ENCODE assay signal across 12 mouse cellular contexts in the genomic region with DNA sequence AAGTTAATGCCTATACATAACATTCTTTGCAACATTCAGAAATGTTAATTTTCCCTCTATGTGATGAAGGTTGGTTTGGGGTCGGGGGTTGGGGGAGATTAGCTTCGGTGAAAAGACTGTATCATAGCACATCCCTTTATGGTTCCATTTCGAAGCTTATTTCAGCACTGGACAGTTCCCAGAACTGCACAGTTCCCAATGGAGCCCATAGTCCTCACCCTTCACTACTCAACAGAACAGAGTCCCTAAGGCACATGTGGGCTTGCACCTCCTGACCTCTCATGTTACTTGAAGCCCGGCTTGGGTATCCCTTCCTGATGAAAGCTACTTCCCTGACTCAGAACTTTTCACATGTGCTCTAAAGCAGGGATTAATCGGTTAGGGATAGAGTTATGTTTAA.
DNase-seq lines count a peak whose midpoint lies in the region; ATAC-seq and TF ChIP-seq lines count a peak whose summit lies in the region.
"Had no signal": no experiment of that assay in that cellular context is flagged by ENCODE, and none has a peak within 500 bp of the region (broad histone marks: within the 10 kb centered on the region; RNA-seq: fewer than 3 reads in every experiment).

No protein-coding gene starts in this region.

- H3K9ac ChIP-seq in kidney, embryonic 14.5 days (ENCODE audit: low read depth, low read length) = no peak overlapping the region
- H3K9ac ChIP-seq in midbrain, postnatal 0 days (replicated peaks; ENCODE audit: low read length, poor library complexity, severe bottlenecking) = no peak overlapping the region
- no peak overlapping the region for H3K9ac ChIP-seq in midbrain, embryonic 16.5 days (ENCODE audit: low read depth, low read length)
- H3K9ac ChIP-seq: hindbrain, embryonic 15.5 days; limb, embryonic 12.5 days; lung, embryonic 15.5 days had no signal

- H3K4me1 ChIP-seq in kidney, embryonic 14.5 days (ENCODE audit: control insufficient read depth, insufficient read depth, low read length) = no peaks in the 10 kb centered on the region
- no peaks in the 10 kb centered on the region for H3K4me1 ChIP-seq in midbrain, postnatal 0 days (ENCODE audit: insufficient read depth, low read length)
- H3K4me1 ChIP-seq in midbrain, embryonic 16.5 days (ENCODE audit: control insufficient read depth, insufficient read depth, low read length) = no peaks in the 10 kb centered on the region
- H3K4me1 ChIP-seq: hindbrain, embryonic 15.5 days; limb, embryonic 12.5 days; lung, embryonic 15.5 days had no signal

- ATAC-seq in kidney, embryonic 14.5 days (ENCODE audit: low FRiP score, low TSS enrichment) = peak; percentile 75; the same call in 1 of the 2 replicates
- peak; percentile 38; the same call in 1 of the 2 replicates for ATAC-seq in midbrain, postnatal 0 days (ENCODE audit: low FRiP score)
- ATAC-seq in midbrain, embryonic 16.5 days = no peak

- H3K4me2 ChIP-seq in kidney, embryonic 14.5 days (replicated peaks; ENCODE audit: low read depth, low read length) = no peak overlapping the region
- H3K4me2 ChIP-seq in midbrain, postnatal 0 days (ENCODE audit: low read depth, low read length, poor library complexity, severe bottlenecking) = no peak overlapping the region
- H3K4me2 ChIP-seq in midbrain, embryonic 16.5 days (ENCODE audit: low read length) = no peak overlapping the region
- H3K4me2 ChIP-seq: hindbrain, embryonic 15.5 days; limb, embryonic 12.5 days; lung, embryonic 15.5 days had no signal

- no peaks in the 10 kb centered on the region for H3K27me3 ChIP-seq in kidney, embryonic 14.5 days (ENCODE audit: control insufficient read depth, insufficient read depth, low read length)
- H3K27me3 ChIP-seq in midbrain, postnatal 0 days (ENCODE audit: insufficient read depth, low read length) = no peaks in the 10 kb centered on the region
- no peaks in the 10 kb centered on the region for H3K27me3 ChIP-seq in midbrain, embryonic 16.5 days (ENCODE audit: control insufficient read depth, insufficient read depth, low read depth, low read length)
- H3K27me3 ChIP-seq: hindbrain, embryonic 15.5 days; limb, embryonic 12.5 days; lung, embryonic 15.5 days had no signal

- WGBS in kidney, embryonic 14.5 days = 69% methylated on average over 5 of the region's 5 CpGs
- 87% methylated on average over 5 of the region's 5 CpGs for WGBS in midbrain, postnatal 0 days
- WGBS in midbrain, embryonic 16.5 days = 82% methylated on average over 5 of the region's 5 CpGs

- H3K4me3 ChIP-seq in kidney, embryonic 14.5 days (ENCODE audit: low read length) = no peak overlapping the region
- no peak overlapping the region for H3K4me3 ChIP-seq in midbrain, postnatal 0 days (ENCODE audit: low read depth, low read length)
- H3K4me3 ChIP-seq in midbrain, embryonic 16.5 days (ENCODE audit: low read depth, low read length) = no peak overlapping the region
- H3K4me3 ChIP-seq: hindbrain, embryonic 15.5 days; limb, embryonic 12.5 days; lung, embryonic 15.5 days had no signal

- no peak for TF ChIP-seq CTCF in midbrain, postnatal 0 days (IDR thresholded peaks at IDR 0.05)

- H3K36me3 ChIP-seq in kidney, embryonic 14.5 days (ENCODE audit: control insufficient read depth, insufficient read depth, low read length) = no peaks in the 10 kb centered on the region
- H3K36me3 ChIP-seq in midbrain, postnatal 0 days (ENCODE audit: insufficient read depth, low read length) = peaks cover 10% of the 10 kb centered on the region
- H3K36me3 ChIP-seq in midbrain, embryonic 16.5 days (ENCODE audit: control insufficient read depth, insufficient read depth, low read length) = peaks cover 8% of the 10 kb centered on the region; the same call in 1 of the 2 replicates
- H3K36me3 ChIP-seq: hindbrain, embryonic 15.5 days; limb, embryonic 12.5 days; lung, embryonic 15.5 days had no signal

- H3K27ac ChIP-seq in kidney, embryonic 14.5 days (ENCODE audit: low read depth, low read length) = no peak overlapping the region
- H3K27ac ChIP-seq in midbrain, postnatal 0 days (ENCODE audit: low read depth, low read length) = no peak overlapping the region
- H3K27ac ChIP-seq in midbrain, embryonic 16.5 days (ENCODE audit: low read length) = no peak overlapping the region
- H3K27ac ChIP-seq: hindbrain, embryonic 15.5 days; limb, embryonic 12.5 days; lung, embryonic 15.5 days had no signal

- no peak for DNase-seq in kidney, adult 11 months
- DNase-seq in midbrain, postnatal 0 days (ENCODE audit: low spot score) = no peak
- peak; percentile 59 for DNase-seq in embryo, embryonic 11 days
- peak; percentile 13 for DNase-seq in retina, postnatal 1 day
- DNase-seq in cerebellum, adult 11-12 months = no peak
- no peak for DNase-seq in frontal cortex, postnatal 36 days (ENCODE audit: low spot score in 2 of 2)
- DNase-seq: thymus, postnatal 14 days had no signal

- H3K9me3 ChIP-seq in kidney, embryonic 14.5 days (ENCODE audit: control insufficient read depth, low read length) = no peaks in the 10 kb centered on the region
- no peaks in the 10 kb centered on the region for H3K9me3 ChIP-seq in midbrain, postnatal 0 days (ENCODE audit: low read length)
- no peaks in the 10 kb centered on the region for H3K9me3 ChIP-seq in midbrain, embryonic 16.5 days (replicated peaks; ENCODE audit: control insufficient read depth, low read length, poor library complexity, severe bottlenecking)
- H3K9me3 ChIP-seq: hindbrain, embryonic 15.5 days; limb, embryonic 12.5 days; lung, embryonic 15.5 days had no signal

Comparison
In these comparisons a context has a peak if more than half of its experiments do, and no peak if none do; other contexts are left out.
1. DNase-seq: peak in embryo, embryonic 11 days (single experiment) and retina, postnatal 1 day (single experiment); none in kidney, adult 11 months (single experiment), midbrain, postnatal 0 days (single experiment), cerebellum, adult 11-12 months (single experiment) and frontal cortex, postnatal 36 days (0 of 2).